Mouse (Mus musculus): Measurements from ENCODE around the gene Mrpl36. TPM values are rescaled to one million over a fixed set of nuclear protein-coding genes. Genes with fewer than 3 reads are reported as not detected.

Gene Mrpl36
- 92.2 and 93.9 TPM in 2 replicates for polyA plus RNA-seq (2015; fragmentation: Nextera tagmentation; extraction: Ambion mirVana)

DNA sequence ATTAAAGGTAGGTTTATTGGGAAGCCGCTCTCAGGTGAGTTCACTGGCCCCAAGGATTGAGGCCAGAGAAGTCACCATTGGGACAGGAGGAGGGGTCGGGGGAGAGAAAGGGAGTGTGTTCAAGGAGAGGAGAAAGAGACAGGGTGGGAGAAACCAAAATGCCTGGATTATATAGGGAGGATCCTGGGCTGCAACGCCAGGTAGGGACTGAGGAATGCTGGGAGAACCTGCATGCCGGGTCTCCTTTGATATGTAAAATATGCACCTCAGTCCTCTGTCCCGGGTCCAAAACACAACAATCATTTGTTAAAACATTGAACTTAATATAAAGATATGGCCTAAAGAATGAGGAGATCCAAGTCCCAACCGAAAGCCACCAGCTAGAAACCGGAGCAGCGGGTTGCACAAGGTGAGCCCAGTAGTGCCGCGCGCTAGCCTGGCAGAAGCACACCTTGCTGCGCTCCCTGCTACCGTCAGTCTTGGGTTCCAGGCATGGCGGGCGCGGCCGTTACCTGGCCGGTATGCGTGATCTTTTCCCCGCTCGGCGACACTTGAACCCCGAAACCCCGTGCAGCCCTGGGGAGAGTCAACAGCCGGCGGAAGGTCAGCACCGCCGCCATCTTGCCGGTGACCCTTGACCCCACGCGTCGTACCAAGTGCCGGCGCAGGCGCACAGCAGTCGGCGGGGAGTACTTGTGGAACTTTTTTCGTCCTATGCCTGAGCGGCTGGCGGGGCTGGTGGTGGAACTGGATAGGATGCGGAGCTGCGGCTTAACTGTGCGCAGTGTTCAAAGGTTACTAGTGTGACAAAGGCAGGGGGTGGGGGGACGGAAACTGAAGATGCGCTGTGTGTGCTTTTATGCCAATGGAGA is at the start of gene Mrpl36, which contains the start of gene Ndufs6:
TSS of gene Mrpl36 (plus strand) at position 687 of the 872 bp plus-strand sequence.
TSS of gene Ndufs6 (minus strand) at position 716 of the 872 bp plus-strand sequence.
- WGBS: 1% methylated on average over 45 of the region's 45 CpGs
- H3K27me3 ChIP-seq (replicated peaks; ENCODE audit: control insufficient read depth, insufficient read depth, low read length): no peaks in the 10 kb centered on the region
- no peak within 1 kb of the TSS; the same call in 1 of the 2 replicates for H3K27ac ChIP-seq (ENCODE audit: low read length)
- peak within 1 kb of the TSS; percentile 78 for H3K4me3 ChIP-seq (replicated peaks; ENCODE audit: low read length)
- H3K4me2 ChIP-seq (ENCODE audit: low read length): peak within 1 kb of the TSS; percentile 82
- peak within 1 kb of the TSS; percentile 77 for H3K9ac ChIP-seq (replicated peaks; ENCODE audit: low read depth, low read length)
- no peaks in the 10 kb centered on the region for H3K9me3 ChIP-seq (ENCODE audit: control insufficient read depth, low read length)
- H3K4me1 ChIP-seq (replicated peaks; ENCODE audit: control insufficient read depth, insufficient read depth, low read length): peaks cover 19% of the 10 kb centered on the region
- ATAC-seq: peak; percentile 86
- no peaks in the 10 kb centered on the region; the same call in 1 of the 2 replicates for H3K36me3 ChIP-seq (ENCODE audit: control insufficient read depth, insufficient read depth)

DNA sequence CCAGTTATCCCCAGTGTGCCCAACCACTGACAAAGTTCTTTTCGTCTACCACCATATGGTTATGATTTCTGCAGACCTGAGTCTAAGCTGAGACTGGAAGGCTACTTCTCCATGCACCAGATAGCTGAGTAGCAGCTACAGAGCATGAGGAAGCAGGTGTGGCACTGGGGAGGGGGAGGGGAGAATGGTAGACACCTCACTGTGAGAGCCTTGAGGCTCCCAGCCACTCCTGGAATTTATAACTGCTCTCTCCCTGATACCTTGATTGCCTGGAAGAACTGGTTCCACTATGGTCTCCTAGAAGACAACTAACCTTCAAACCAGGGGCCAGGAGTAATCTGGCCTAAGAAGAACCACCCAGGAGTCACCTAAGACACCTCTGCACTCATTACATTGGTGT is 49.1 kb upstream of the Mrpl36 start:
- 81% methylated on average over 1 of the region's 1 CpGs for WGBS
- no peak for ATAC-seq
- Histone ChIP-seq H3K4me3 (replicated peaks; ENCODE audit: low read length) (no peak overlapping the region), H3K36me3 (ENCODE audit: control insufficient read depth, insufficient read depth) (no peaks in the 10 kb centered on the region), H3K27ac (ENCODE audit: low read length) (no peak overlapping the region), H3K27me3 (replicated peaks; ENCODE audit: control insufficient read depth, insufficient read depth, low read length) (peaks cover 5% of the 10 kb centered on the region; the same call in 1 of the 2 replicates), H3K9ac (replicated peaks; ENCODE audit: low read depth, low read length) (no peak overlapping the region), H3K9me3 (ENCODE audit: control insufficient read depth, low read length) (no peaks in the 10 kb centered on the region), H3K4me2 (ENCODE audit: low read length) (no peak overlapping the region), H3K4me1 (replicated peaks; ENCODE audit: control insufficient read depth, insufficient read depth, low read length) (no peaks in the 10 kb centered on the region)

DNA sequence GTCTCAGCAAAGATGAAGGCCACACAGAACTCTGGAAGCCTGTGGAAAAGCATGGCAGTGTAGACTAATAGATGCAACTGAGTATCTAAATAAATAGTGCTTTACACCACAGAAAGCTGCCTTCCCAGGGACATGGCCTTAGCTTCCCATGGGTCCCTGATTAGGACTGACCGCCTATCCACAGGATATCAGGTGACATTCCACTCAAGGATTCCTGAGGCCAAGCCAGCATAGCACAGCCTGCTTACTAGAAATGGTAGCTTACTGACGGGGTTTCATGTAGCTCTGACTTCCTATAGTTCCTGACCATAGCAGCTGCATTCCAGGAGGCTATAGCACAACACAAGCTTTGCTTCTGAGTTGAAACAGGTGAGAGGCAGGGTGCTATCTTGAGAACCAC is 45.9 kb upstream of the Mrpl36 start:
- ATAC-seq: no peak
- no peak overlapping the region for H3K4me3 ChIP-seq (replicated peaks; ENCODE audit: low read length)
- no peaks in the 10 kb centered on the region for H3K27me3 ChIP-seq (replicated peaks; ENCODE audit: control insufficient read depth, insufficient read depth, low read length)
- H3K9me3 ChIP-seq (ENCODE audit: control insufficient read depth, low read length): no peaks in the 10 kb centered on the region
- H3K9ac ChIP-seq (replicated peaks; ENCODE audit: low read depth, low read length): no peak overlapping the region
- H3K4me1 ChIP-seq (replicated peaks; ENCODE audit: control insufficient read depth, insufficient read depth, low read length): no peaks in the 10 kb centered on the region
- no peak overlapping the region for H3K27ac ChIP-seq (ENCODE audit: low read length)
- H3K4me2 ChIP-seq (ENCODE audit: low read length): no peak overlapping the region
- H3K36me3 ChIP-seq (ENCODE audit: control insufficient read depth, insufficient read depth): no peaks in the 10 kb centered on the region
- 91% methylated on average over 2 of the region's 2 CpGs for WGBS

DNA sequence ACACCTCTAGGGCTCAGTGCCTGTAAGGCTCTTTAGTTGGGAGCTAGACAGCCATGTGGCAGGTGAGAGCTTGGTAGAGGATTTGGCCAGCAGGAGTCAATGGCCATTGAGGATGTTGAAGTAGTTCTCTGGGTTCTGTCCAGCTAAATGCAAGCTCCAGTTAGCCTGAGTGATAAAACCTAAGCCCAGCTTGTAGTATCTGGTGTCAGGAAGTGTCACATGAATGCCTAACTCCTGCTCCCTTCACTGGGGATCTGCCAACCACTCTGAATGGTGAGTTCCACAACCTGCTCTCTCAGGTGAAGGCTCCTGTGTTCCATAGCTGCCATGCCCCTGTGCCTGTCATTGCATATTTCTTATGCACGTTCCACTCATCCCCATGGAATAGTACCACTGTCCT is 44.8 kb upstream of the Mrpl36 start:
- WGBS: 97% methylated on average over 1 of the region's 1 CpGs
- Histone ChIP-seq H3K9me3 (ENCODE audit: control insufficient read depth, low read length) (no peaks in the 10 kb centered on the region), H3K27me3 (replicated peaks; ENCODE audit: control insufficient read depth, insufficient read depth, low read length) (no peaks in the 10 kb centered on the region), H3K4me3 (replicated peaks; ENCODE audit: low read length) (no peak overlapping the region), H3K36me3 (ENCODE audit: control insufficient read depth, insufficient read depth) (no peaks in the 10 kb centered on the region), H3K27ac (ENCODE audit: low read length) (no peak overlapping the region), H3K4me1 (replicated peaks; ENCODE audit: control insufficient read depth, insufficient read depth, low read length) (no peaks in the 10 kb centered on the region), H3K9ac (replicated peaks; ENCODE audit: low read depth, low read length) (no peak overlapping the region), H3K4me2 (ENCODE audit: low read length) (no peak overlapping the region)
- ATAC-seq: no peak

DNA sequence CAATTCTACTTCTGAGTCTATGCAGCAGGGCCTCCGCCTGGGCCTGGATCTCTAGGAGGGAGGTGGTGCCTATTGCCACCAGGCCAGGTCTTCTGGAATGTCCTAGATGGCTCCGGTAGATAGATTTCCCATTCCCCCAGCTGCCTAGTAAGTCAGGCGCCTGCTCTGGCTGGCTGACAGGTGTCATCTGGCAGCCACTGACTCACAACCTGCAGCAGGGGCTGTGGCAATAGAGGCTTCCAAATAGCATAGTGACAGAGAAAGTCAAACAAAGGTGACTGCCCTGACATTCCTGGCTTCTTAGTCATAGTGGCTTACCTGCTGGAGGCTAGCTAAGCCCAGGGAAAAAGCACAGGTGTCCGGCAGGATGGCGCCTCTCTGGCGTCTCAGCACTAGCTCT is 38.1 kb upstream of the Mrpl36 start:
- H3K36me3 ChIP-seq (ENCODE audit: control insufficient read depth, insufficient read depth): no peaks in the 10 kb centered on the region
- H3K9me3 ChIP-seq (ENCODE audit: control insufficient read depth, low read length): no peaks in the 10 kb centered on the region
- H3K9ac ChIP-seq (replicated peaks; ENCODE audit: low read depth, low read length): no peak overlapping the region
- no peaks in the 10 kb centered on the region for H3K4me1 ChIP-seq (replicated peaks; ENCODE audit: control insufficient read depth, insufficient read depth, low read length)
- H3K27me3 ChIP-seq (replicated peaks; ENCODE audit: control insufficient read depth, insufficient read depth, low read length): no peaks in the 10 kb centered on the region
- WGBS: 89% methylated on average over 6 of the region's 6 CpGs
- no peak overlapping the region for H3K27ac ChIP-seq (ENCODE audit: low read length)
- no peak overlapping the region for H3K4me2 ChIP-seq (ENCODE audit: low read length)
- H3K4me3 ChIP-seq (replicated peaks; ENCODE audit: low read length): no peak overlapping the region
- no peak for ATAC-seq

DNA sequence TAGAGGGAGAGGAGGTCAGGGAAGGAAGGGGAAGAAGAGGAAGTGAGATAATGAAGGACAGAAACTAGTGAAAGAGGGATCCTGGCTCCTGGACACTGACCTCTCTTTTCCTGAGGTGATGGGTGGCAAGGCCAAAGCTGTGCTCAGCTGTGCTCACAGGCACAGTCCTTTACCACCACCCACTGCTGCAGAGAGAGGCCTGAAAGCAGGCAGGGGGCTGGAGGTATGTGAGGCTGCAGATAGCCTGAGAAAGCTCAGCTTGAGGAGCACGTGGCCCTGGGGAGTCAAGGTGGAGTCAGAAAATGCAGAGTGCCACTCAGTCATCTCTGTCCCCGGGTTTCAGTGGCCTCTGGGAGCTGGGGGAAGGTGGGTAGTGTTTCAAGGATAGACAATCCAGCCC is 37.2 kb upstream of the Mrpl36 start:
- 46% methylated on average over 2 of the region's 2 CpGs for WGBS
- H3K9me3 ChIP-seq (ENCODE audit: control insufficient read depth, low read length): no peaks in the 10 kb centered on the region
- no peaks in the 10 kb centered on the region for H3K36me3 ChIP-seq (ENCODE audit: control insufficient read depth, insufficient read depth)
- no peak for ATAC-seq
- H3K4me2 ChIP-seq (ENCODE audit: low read length): no peak overlapping the region
- no peak overlapping the region for H3K4me3 ChIP-seq (replicated peaks; ENCODE audit: low read length)
- H3K27ac ChIP-seq (ENCODE audit: low read length): no peak overlapping the region
- no peaks in the 10 kb centered on the region for H3K4me1 ChIP-seq (replicated peaks; ENCODE audit: control insufficient read depth, insufficient read depth, low read length)
- no peak overlapping the region for H3K9ac ChIP-seq (replicated peaks; ENCODE audit: low read depth, low read length)
- H3K27me3 ChIP-seq (replicated peaks; ENCODE audit: control insufficient read depth, insufficient read depth, low read length): no peaks in the 10 kb centered on the region

DNA sequence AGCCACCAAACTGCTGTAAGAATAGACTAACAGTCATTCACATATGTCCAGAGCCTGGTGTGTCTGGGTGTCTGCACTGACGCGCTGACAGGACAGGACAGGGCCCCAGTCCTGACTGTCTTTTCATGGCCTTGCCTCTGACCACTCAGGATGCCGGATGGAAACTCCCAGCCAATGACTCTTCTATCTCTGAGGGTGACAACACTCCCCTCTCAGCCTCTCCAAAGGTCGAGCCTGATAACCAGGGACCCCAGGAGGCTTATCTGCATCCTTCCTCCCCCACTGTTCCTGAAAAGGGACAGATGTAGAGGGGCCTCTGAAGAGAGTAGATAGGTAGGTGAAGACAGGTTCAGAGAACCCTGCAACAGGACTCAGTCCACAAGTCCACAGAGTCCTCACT is 29.6 kb upstream of the Mrpl36 start:
- 67% methylated on average over 4 of the region's 4 CpGs for WGBS
- no peak for ATAC-seq
- Histone ChIP-seq H3K36me3 (ENCODE audit: control insufficient read depth, insufficient read depth) (no peaks in the 10 kb centered on the region), H3K27ac (ENCODE audit: low read length) (no peak overlapping the region), H3K4me3 (replicated peaks; ENCODE audit: low read length) (no peak overlapping the region), H3K4me2 (ENCODE audit: low read length) (no peak overlapping the region), H3K9ac (replicated peaks; ENCODE audit: low read depth, low read length) (no peak overlapping the region), H3K4me1 (replicated peaks; ENCODE audit: control insufficient read depth, insufficient read depth, low read length) (no peaks in the 10 kb centered on the region), H3K27me3 (replicated peaks; ENCODE audit: control insufficient read depth, insufficient read depth, low read length) (no peaks in the 10 kb centered on the region), H3K9me3 (ENCODE audit: control insufficient read depth, low read length) (no peaks in the 10 kb centered on the region)

DNA sequence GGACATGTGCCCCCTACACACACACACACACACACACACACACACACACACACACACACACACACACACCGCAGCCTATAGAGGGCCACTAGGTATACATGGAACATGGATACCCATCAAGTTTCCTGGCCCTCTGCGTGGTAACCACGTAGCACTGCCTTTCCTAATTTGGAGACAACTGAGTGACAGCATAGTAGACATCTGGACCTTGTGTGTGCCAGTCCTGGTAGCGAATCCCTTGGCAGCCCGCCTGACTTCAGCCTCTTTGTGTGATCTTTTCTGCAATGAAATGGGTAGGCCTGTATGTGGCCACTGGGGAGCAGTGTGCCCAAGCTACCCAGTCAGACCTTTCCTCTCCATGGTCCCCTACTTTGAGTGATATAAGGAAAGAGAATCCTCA is 29.0 kb upstream of the Mrpl36 start:
- Histone ChIP-seq H3K4me2 (ENCODE audit: low read length) (no peak overlapping the region), H3K27me3 (replicated peaks; ENCODE audit: control insufficient read depth, insufficient read depth, low read length) (no peaks in the 10 kb centered on the region), H3K4me3 (replicated peaks; ENCODE audit: low read length) (no peak overlapping the region), H3K36me3 (ENCODE audit: control insufficient read depth, insufficient read depth) (no peaks in the 10 kb centered on the region), H3K4me1 (replicated peaks; ENCODE audit: control insufficient read depth, insufficient read depth, low read length) (no peaks in the 10 kb centered on the region), H3K27ac (ENCODE audit: low read length) (no peak overlapping the region), H3K9me3 (ENCODE audit: control insufficient read depth, low read length) (no peaks in the 10 kb centered on the region), H3K9ac (replicated peaks; ENCODE audit: low read depth, low read length) (no peak overlapping the region)
- ATAC-seq: no peak
- 72% methylated on average over 5 of the region's 5 CpGs for WGBS

DNA sequence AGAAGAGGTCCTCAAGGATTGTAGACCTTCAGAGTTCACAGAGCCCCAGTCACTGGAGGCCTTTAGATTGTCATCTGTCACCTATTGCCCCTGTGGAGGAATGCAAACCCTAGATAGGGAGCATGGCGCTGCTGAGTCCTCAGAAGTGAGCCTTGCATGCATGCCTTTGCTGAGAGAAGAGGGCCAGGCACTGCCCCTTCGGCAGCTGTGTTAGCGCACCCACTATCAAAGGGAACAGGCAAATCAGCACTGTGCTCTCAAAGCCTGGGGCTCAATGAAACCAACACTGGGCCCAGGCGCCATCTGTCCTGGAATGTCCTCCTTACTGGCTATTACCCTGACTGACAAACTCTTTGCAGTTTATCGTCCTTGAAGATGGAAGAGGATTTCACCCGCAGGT is 23.6 kb upstream of the Mrpl36 start:
- no peak overlapping the region for H3K4me3 ChIP-seq (replicated peaks; ENCODE audit: low read length)
- no peak overlapping the region for H3K27ac ChIP-seq (ENCODE audit: low read length)
- H3K36me3 ChIP-seq (ENCODE audit: control insufficient read depth, insufficient read depth): no peaks in the 10 kb centered on the region
- H3K4me2 ChIP-seq (ENCODE audit: low read length): no peak overlapping the region
- H3K4me1 ChIP-seq (replicated peaks; ENCODE audit: control insufficient read depth, insufficient read depth, low read length): no peaks in the 10 kb centered on the region
- H3K9ac ChIP-seq (replicated peaks; ENCODE audit: low read depth, low read length): no peak overlapping the region
- H3K27me3 ChIP-seq (replicated peaks; ENCODE audit: control insufficient read depth, insufficient read depth, low read length): no peaks in the 10 kb centered on the region
- H3K9me3 ChIP-seq (ENCODE audit: control insufficient read depth, low read length): no peaks in the 10 kb centered on the region
- no peak for ATAC-seq
- WGBS: 56% methylated on average over 6 of the region's 6 CpGs

Data from forebrain, embryonic 16.5 days (tissue).